Mouse (Mus musculus): ENCODE results near the gene Ralgapb. TPM values are rescaled to one million over a fixed set of nuclear protein-coding genes. Genes with fewer than 3 reads are reported as not detected.

Gene Ralgapb
- total and polyA plus RNA-seq, 2 experiments from 2014 or later = 17.8 to 66.1 TPM

- H3K4me2 ChIP-seq (ENCODE audit: low read depth, low read length) = no peak overlapping the region
- no peak overlapping the region for H3K27ac ChIP-seq
- TF ChIP-seq CTCF (IDR thresholded peaks at IDR 0.05; ENCODE audit: low read depth) = no peak
- DNase-seq (ENCODE audit: low spot score) (no peak), ATAC-seq (no peak)
- 92% methylated on average over 10 of the region's 10 CpGs for WGBS
- no peak overlapping the region for H3K9ac ChIP-seq (replicated peaks; ENCODE audit: low read length)
- no peaks in the 10 kb centered on the region for H3K36me3 ChIP-seq (ENCODE audit: insufficient read depth, low read length)
- H3K27me3 ChIP-seq (ENCODE audit: insufficient read depth, low read length) = no peaks in the 10 kb centered on the region
- no peaks in the 10 kb centered on the region for H3K4me1 ChIP-seq (ENCODE audit: insufficient read depth, low read length)
- no peak overlapping the region for H3K4me3 ChIP-seq (ENCODE audit: low read length)
- H3K9me3 ChIP-seq (ENCODE audit: low read length) = no peaks in the 10 kb centered on the region
These were observed 97.4 kb downstream of the Ralgapb start for GRCm38 (mm10) chr2:158507046-158507445.

DNA sequence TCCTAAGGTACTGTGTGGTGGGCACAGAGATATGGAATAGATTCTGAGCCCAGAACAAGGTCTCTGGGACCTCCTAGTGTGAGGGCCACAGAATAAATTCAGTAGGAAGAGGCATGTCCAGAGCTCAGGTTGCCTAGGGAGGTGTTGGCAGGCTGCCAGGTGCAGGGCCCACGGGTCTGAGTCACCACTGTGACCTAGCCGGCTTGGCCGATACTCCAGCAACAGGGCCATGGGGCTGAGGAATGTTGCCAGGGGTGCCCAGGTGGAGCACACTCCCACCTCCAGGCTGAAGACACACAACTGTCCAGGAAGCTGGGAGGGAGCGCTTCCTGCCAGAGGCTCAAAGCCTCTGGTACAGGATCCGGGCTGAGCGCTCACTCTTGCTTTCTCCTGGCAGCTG, 101.0 kb downstream of the Ralgapb start:
- H3K36me3 ChIP-seq (ENCODE audit: insufficient read depth, low read length) = no peaks in the 10 kb centered on the region

DNA sequence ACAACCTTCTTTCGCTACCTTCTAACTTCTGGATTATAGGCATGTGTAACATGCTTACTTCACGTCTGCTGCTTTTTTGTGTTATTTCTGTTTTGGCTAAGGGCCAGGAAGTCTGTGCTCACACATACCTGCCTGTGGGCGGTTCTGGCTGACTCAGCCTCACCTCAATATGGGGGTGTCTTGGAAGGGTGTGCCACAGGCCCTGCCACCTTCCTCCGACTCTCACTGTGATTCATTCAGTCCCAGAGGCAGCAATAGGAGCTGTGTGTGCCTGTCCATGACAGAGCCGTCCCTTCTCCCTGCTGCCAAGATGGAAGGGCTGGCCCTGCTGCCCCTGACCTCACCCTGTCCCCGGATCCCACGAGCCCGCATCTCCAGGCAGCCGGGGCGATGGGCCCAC, 102.9 kb downstream of the Ralgapb start, which contains the start of gene Arhgap40:
Gene Arhgap40 (plus strand): TSS at position 269 of the 400 bp plus-strand sequence.
- Histone ChIP-seq H3K9me3 (ENCODE audit: low read length) (no peaks in the 10 kb centered on the region), H3K36me3 (ENCODE audit: insufficient read depth, low read length) (no peaks in the 10 kb centered on the region), H3K4me3 (ENCODE audit: low read length) (no peak within 1 kb of the TSS), H3K4me2 (ENCODE audit: low read depth, low read length) (no peak within 1 kb of the TSS), H3K27me3 (ENCODE audit: insufficient read depth, low read length) (no peaks in the 10 kb centered on the region), H3K27ac (no peak within 1 kb of the TSS), H3K9ac (replicated peaks; ENCODE audit: low read length) (no peak within 1 kb of the TSS), H3K4me1 (ENCODE audit: insufficient read depth, low read length) (no peaks in the 10 kb centered on the region)
- no peak for DNase-seq (ENCODE audit: low spot score)
- no peak for ATAC-seq
- 89% methylated on average over 10 of the region's 10 CpGs for WGBS
- TF ChIP-seq CTCF (IDR thresholded peaks at IDR 0.05; ENCODE audit: low read depth) = no peak

More for the DNA sequence above, 101.0 kb downstream of the Ralgapb start:
- DNase-seq (ENCODE audit: low spot score) (no peak), ATAC-seq (no peak)
- H3K9ac ChIP-seq (replicated peaks; ENCODE audit: low read length) = no peak overlapping the region
- no peaks in the 10 kb centered on the region for H3K9me3 ChIP-seq (ENCODE audit: low read length)
- WGBS = 57% methylated on average over 6 of the region's 6 CpGs
- no peak overlapping the region for H3K4me2 ChIP-seq (ENCODE audit: low read depth, low read length)
- H3K27me3 ChIP-seq (ENCODE audit: insufficient read depth, low read length) = no peaks in the 10 kb centered on the region
- no peak overlapping the region for H3K27ac ChIP-seq
- H3K4me1 ChIP-seq (ENCODE audit: insufficient read depth, low read length) = no peaks in the 10 kb centered on the region
- TF ChIP-seq CTCF (IDR thresholded peaks at IDR 0.05; ENCODE audit: low read depth) = no peak
- no peak overlapping the region for H3K4me3 ChIP-seq (ENCODE audit: low read length)

- no peaks in the 10 kb centered on the region for H3K27me3 ChIP-seq (ENCODE audit: insufficient read depth, low read length)
- TF ChIP-seq CTCF (IDR thresholded peaks at IDR 0.05; ENCODE audit: low read depth) = no peak
- no peaks in the 10 kb centered on the region for H3K4me1 ChIP-seq (ENCODE audit: insufficient read depth, low read length)
- no peak for ATAC-seq
- no peak overlapping the region for H3K9ac ChIP-seq (replicated peaks; ENCODE audit: low read length)
- H3K9me3 ChIP-seq (ENCODE audit: low read length) = no peaks in the 10 kb centered on the region
- H3K36me3 ChIP-seq (ENCODE audit: insufficient read depth, low read length) = no peaks in the 10 kb centered on the region
- no peak for DNase-seq (ENCODE audit: low spot score)
- H3K4me2 ChIP-seq (ENCODE audit: low read depth, low read length) = no peak overlapping the region
- no peak overlapping the region for H3K27ac ChIP-seq
- no peak overlapping the region for H3K4me3 ChIP-seq (ENCODE audit: low read length)
- WGBS = 82% methylated on average over 12 of the region's 12 CpGs
These were observed 104.2 kb downstream of the Ralgapb start for GRCm38 (mm10) chr2:158513821-158514336.

DNA sequence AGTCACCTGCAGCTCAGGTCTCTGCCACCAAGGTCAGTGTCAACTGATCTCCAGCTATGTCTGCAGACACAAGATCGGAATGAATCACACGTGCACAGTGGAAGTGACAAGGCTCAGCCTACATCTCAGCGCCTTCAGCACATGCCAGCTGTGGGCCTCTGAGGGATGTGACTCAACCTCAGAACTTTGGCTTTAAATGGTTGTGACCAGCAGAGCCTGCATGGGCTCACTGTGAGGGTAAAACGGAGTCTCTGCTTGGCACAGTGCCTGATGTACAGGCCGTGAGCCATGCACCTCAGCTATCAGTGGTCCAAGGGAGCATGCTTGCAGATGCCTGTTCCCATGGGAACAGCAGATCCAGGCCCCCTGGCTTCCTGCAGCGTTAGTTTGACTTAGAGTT, 108.9 kb downstream of the Ralgapb start:
- no peak overlapping the region for H3K27ac ChIP-seq
- no peaks in the 10 kb centered on the region for H3K36me3 ChIP-seq (ENCODE audit: insufficient read depth, low read length)
- no peak overlapping the region for H3K4me2 ChIP-seq (ENCODE audit: low read depth, low read length)
- no peaks in the 10 kb centered on the region for H3K9me3 ChIP-seq (ENCODE audit: low read length)
- H3K4me1 ChIP-seq (ENCODE audit: insufficient read depth, low read length) = no peaks in the 10 kb centered on the region
- ATAC-seq (no peak), DNase-seq (ENCODE audit: low spot score) (no peak)
- WGBS = 41% methylated on average over 6 of the region's 6 CpGs
- TF ChIP-seq CTCF (IDR thresholded peaks at IDR 0.05; ENCODE audit: low read depth) = no peak
- no peaks in the 10 kb centered on the region for H3K27me3 ChIP-seq (ENCODE audit: insufficient read depth, low read length)
- no peak overlapping the region for H3K4me3 ChIP-seq (ENCODE audit: low read length)
- H3K9ac ChIP-seq (replicated peaks; ENCODE audit: low read length) = no peak overlapping the region

GRCm38 (mm10) chr2:158519071-158519470, 109.4 kb downstream of the Ralgapb start:
- no peaks in the 10 kb centered on the region for H3K4me1 ChIP-seq (ENCODE audit: insufficient read depth, low read length)
- H3K4me3 ChIP-seq (ENCODE audit: low read length) = no peak overlapping the region
- H3K9ac ChIP-seq (replicated peaks; ENCODE audit: low read length) = no peak overlapping the region
- H3K27ac ChIP-seq = no peak overlapping the region
- no peak for TF ChIP-seq CTCF (IDR thresholded peaks at IDR 0.05; ENCODE audit: low read depth)
- no peaks in the 10 kb centered on the region for H3K9me3 ChIP-seq (ENCODE audit: low read length)
- no peak overlapping the region for H3K4me2 ChIP-seq (ENCODE audit: low read depth, low read length)
- DNase-seq (ENCODE audit: low spot score) = no peak
- ATAC-seq = no peak
- 79% methylated on average over 11 of the region's 11 CpGs for WGBS
- no peaks in the 10 kb centered on the region for H3K36me3 ChIP-seq (ENCODE audit: insufficient read depth, low read length)
- H3K27me3 ChIP-seq (ENCODE audit: insufficient read depth, low read length) = no peaks in the 10 kb centered on the region

DNA sequence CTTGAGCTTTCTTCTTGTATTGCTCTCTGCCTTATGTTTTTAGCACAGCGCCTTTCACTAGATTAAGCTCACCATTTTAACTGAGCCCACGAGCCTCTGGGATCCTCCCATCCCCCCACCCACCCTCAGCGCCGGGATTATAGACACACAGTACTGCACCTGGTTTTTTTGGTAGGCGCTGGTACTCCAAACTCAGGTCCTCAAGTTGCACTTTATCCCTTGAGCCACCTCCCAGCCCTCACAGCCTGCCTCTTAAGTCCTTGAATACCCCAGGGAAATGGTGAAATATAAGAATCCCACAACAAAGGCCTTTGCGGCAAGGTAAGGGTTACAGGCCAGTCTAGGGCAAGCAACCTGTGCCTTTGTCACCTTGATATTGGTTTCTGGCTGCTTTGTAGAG, 110.2 kb downstream of the Ralgapb start:
- Histone ChIP-seq H3K4me2 (ENCODE audit: low read depth, low read length) (no peak overlapping the region), H3K27me3 (ENCODE audit: insufficient read depth, low read length) (no peaks in the 10 kb centered on the region), H3K4me1 (ENCODE audit: insufficient read depth, low read length) (0 out of 2 replicates have a peak, but pooled peaks cover 5% of the 10 kb centered on the region), H3K9ac (replicated peaks; ENCODE audit: low read length) (no peak overlapping the region), H3K9me3 (ENCODE audit: low read length) (no peaks in the 10 kb centered on the region), H3K27ac (no peak overlapping the region), H3K4me3 (ENCODE audit: low read length) (no peak overlapping the region), H3K36me3 (ENCODE audit: insufficient read depth, low read length) (no peaks in the 10 kb centered on the region)
- no peak for TF ChIP-seq CTCF (IDR thresholded peaks at IDR 0.05; ENCODE audit: low read depth)
- ATAC-seq (no peak), DNase-seq (ENCODE audit: low spot score) (no peak)
- WGBS = 71% methylated on average over 6 of the region's 6 CpGs
